Mouse (Mus musculus): Measurements from ENCODE around the gene Coro1c. TPM values are rescaled to one million over a fixed set of nuclear protein-coding genes. Genes with fewer than 3 reads are reported as not detected.

The Coro1c gene
- polyA plus RNA-seq, 1 experiment from 2014 or later, result 172 TPM

GRCm38 (mm10) chr5:113832490-113832901, 76.1 kb downstream of the Coro1c start, which contains the start of gene Selplg:
Gene Selplg, minus strand, starts transcription at chr5:113832644.
- Histone ChIP-seq H3K36me3 (replicated peaks; ENCODE audit: control insufficient read depth, insufficient read depth) (no peaks in the 10 kb centered on the region), H3K9ac (no peak within 1 kb of the TSS), H3K27ac (no peak within 1 kb of the TSS), H3K4me2 (replicated peaks) (no peak within 1 kb of the TSS), H3K27me3 (ENCODE audit: control insufficient read depth, insufficient read depth, low read length) (no peaks in the 10 kb centered on the region), H3K9me3 (ENCODE audit: control insufficient read depth, low read length) (no peaks in the 10 kb centered on the region), H3K4me3 (replicated peaks; ENCODE audit: low read length) (no peak within 1 kb of the TSS), H3K4me1 (replicated peaks; ENCODE audit: control insufficient read depth, insufficient read depth, low read length) (no peaks in the 10 kb centered on the region)
- 39% methylated on average over 8 of the region's 8 CpGs for WGBS
- ATAC-seq (ENCODE audit: low FRiP score) (no peak), DNase-seq (ENCODE audit: low spot score) (no peak)

- H3K9me3 ChIP-seq (ENCODE audit: control insufficient read depth, low read length), result no peaks in the 10 kb centered on the region
- no peaks in the 10 kb centered on the region for H3K36me3 ChIP-seq (replicated peaks; ENCODE audit: control insufficient read depth, insufficient read depth)
- no peaks in the 10 kb centered on the region for H3K4me1 ChIP-seq (replicated peaks; ENCODE audit: control insufficient read depth, insufficient read depth, low read length)
- no peak overlapping the region for H3K9ac ChIP-seq
- no peak overlapping the region for H3K4me3 ChIP-seq (replicated peaks; ENCODE audit: low read length)
- H3K4me2 ChIP-seq (replicated peaks), result no peak overlapping the region
- H3K27me3 ChIP-seq (ENCODE audit: control insufficient read depth, insufficient read depth, low read length), result no peaks in the 10 kb centered on the region
- no peak overlapping the region for H3K27ac ChIP-seq
- DNase-seq (ENCODE audit: low spot score) (no peak), ATAC-seq (ENCODE audit: low FRiP score) (no peak)
- WGBS, result 68% methylated on average over 3 of the region's 3 CpGs
These were observed 76.8 kb downstream of the Coro1c start for GRCm38 (mm10) chr5:113831741-113832140.

- Histone ChIP-seq H3K4me2 (replicated peaks) (no peak overlapping the region), H3K9ac (no peak overlapping the region), H3K9me3 (ENCODE audit: control insufficient read depth, low read length) (no peaks in the 10 kb centered on the region), H3K4me1 (replicated peaks; ENCODE audit: control insufficient read depth, insufficient read depth, low read length) (no peaks in the 10 kb centered on the region), H3K4me3 (replicated peaks; ENCODE audit: low read length) (no peak overlapping the region), H3K27ac (no peak overlapping the region), H3K27me3 (ENCODE audit: control insufficient read depth, insufficient read depth, low read length) (no peaks in the 10 kb centered on the region), H3K36me3 (replicated peaks; ENCODE audit: control insufficient read depth, insufficient read depth) (no peaks in the 10 kb centered on the region)
- ATAC-seq (ENCODE audit: low FRiP score) (no peak), DNase-seq (ENCODE audit: low spot score) (no peak)
- WGBS, result 89% methylated on average over 5 of the region's 5 CpGs
These were observed 77.8 kb downstream of the Coro1c start for GRCm38 (mm10) chr5:113830796-113831195.

- 73% methylated on average over 10 of the region's 10 CpGs for WGBS
- H3K9ac ChIP-seq, result no peak overlapping the region
These were observed 78.3 kb downstream of the Coro1c start for GRCm38 (mm10) chr5:113830292-113830643.

GRCm38 (mm10) chr5:113829566-113830291, 78.8 kb downstream of the Coro1c start:
- H3K4me1 ChIP-seq (replicated peaks; ENCODE audit: control insufficient read depth, insufficient read depth, low read length), result no peaks in the 10 kb centered on the region
- no peak overlapping the region for H3K27ac ChIP-seq
- no peak overlapping the region for H3K4me3 ChIP-seq (replicated peaks; ENCODE audit: low read length)
- H3K9ac ChIP-seq, result no peak overlapping the region
- no peak overlapping the region for H3K4me2 ChIP-seq (replicated peaks)
- DNase-seq (ENCODE audit: low spot score) (no peak), ATAC-seq (ENCODE audit: low FRiP score) (no peak)
- H3K9me3 ChIP-seq (ENCODE audit: control insufficient read depth, low read length), result no peaks in the 10 kb centered on the region
- no peaks in the 10 kb centered on the region for H3K36me3 ChIP-seq (replicated peaks; ENCODE audit: control insufficient read depth, insufficient read depth)
- WGBS, result 85% methylated on average over 7 of the region's 7 CpGs
- no peaks in the 10 kb centered on the region for H3K27me3 ChIP-seq (ENCODE audit: control insufficient read depth, insufficient read depth, low read length)

More at GRCm38 (mm10) chr5:113830292-113830643, 78.3 kb downstream of the Coro1c start:
- Histone ChIP-seq H3K27me3 (ENCODE audit: control insufficient read depth, insufficient read depth, low read length) (no peaks in the 10 kb centered on the region), H3K4me3 (replicated peaks; ENCODE audit: low read length) (no peak overlapping the region), H3K36me3 (replicated peaks; ENCODE audit: control insufficient read depth, insufficient read depth) (no peaks in the 10 kb centered on the region), H3K4me2 (replicated peaks) (no peak overlapping the region), H3K27ac (no peak overlapping the region), H3K9me3 (ENCODE audit: control insufficient read depth, low read length) (no peaks in the 10 kb centered on the region), H3K4me1 (replicated peaks; ENCODE audit: control insufficient read depth, insufficient read depth, low read length) (no peaks in the 10 kb centered on the region)
- DNase-seq (ENCODE audit: low spot score) (no peak), ATAC-seq (ENCODE audit: low FRiP score) (no peak)

GRCm38 (mm10) chr5:113828481-113828880, 80.1 kb downstream of the Coro1c start:
- ATAC-seq (ENCODE audit: low FRiP score) (no peak), DNase-seq (ENCODE audit: low spot score) (no peak)
- no peaks in the 10 kb centered on the region for H3K27me3 ChIP-seq (ENCODE audit: control insufficient read depth, insufficient read depth, low read length)
- no peaks in the 10 kb centered on the region for H3K4me1 ChIP-seq (replicated peaks; ENCODE audit: control insufficient read depth, insufficient read depth, low read length)
- no peaks in the 10 kb centered on the region for H3K36me3 ChIP-seq (replicated peaks; ENCODE audit: control insufficient read depth, insufficient read depth)
- H3K9me3 ChIP-seq (ENCODE audit: control insufficient read depth, low read length), result no peaks in the 10 kb centered on the region
- no peak overlapping the region for H3K4me3 ChIP-seq (replicated peaks; ENCODE audit: low read length)
- H3K9ac ChIP-seq, result no peak overlapping the region
- 71% methylated on average over 7 of the region's 7 CpGs for WGBS
- H3K4me2 ChIP-seq (replicated peaks), result no peak overlapping the region
- H3K27ac ChIP-seq, result no peak overlapping the region

GRCm38 (mm10) chr5:113827991-113828411, 80.6 kb downstream of the Coro1c start:
- 61% methylated on average over 4 of the region's 4 CpGs for WGBS
- no peak overlapping the region for H3K9ac ChIP-seq
- no peak for ATAC-seq (ENCODE audit: low FRiP score)
- no peaks in the 10 kb centered on the region for H3K9me3 ChIP-seq (ENCODE audit: control insufficient read depth, low read length)
- no peak for DNase-seq (ENCODE audit: low spot score)
- H3K4me2 ChIP-seq (replicated peaks), result no peak overlapping the region
- no peak overlapping the region for H3K4me3 ChIP-seq (replicated peaks; ENCODE audit: low read length)
- H3K4me1 ChIP-seq (replicated peaks; ENCODE audit: control insufficient read depth, insufficient read depth, low read length), result no peaks in the 10 kb centered on the region
- no peaks in the 10 kb centered on the region for H3K36me3 ChIP-seq (replicated peaks; ENCODE audit: control insufficient read depth, insufficient read depth)
- no peaks in the 10 kb centered on the region for H3K27me3 ChIP-seq (ENCODE audit: control insufficient read depth, insufficient read depth, low read length)
- H3K27ac ChIP-seq, result no peak overlapping the region

GRCm38 (mm10) chr5:113826619-113827018, 81.9 kb downstream of the Coro1c start:
- no peak for DNase-seq (ENCODE audit: low spot score)
- no peaks in the 10 kb centered on the region for H3K4me1 ChIP-seq (replicated peaks; ENCODE audit: control insufficient read depth, insufficient read depth, low read length)
- 95% methylated on average over 4 of the region's 4 CpGs for whole genome bisulfite sequencing
- no peak for ATAC-seq (ENCODE audit: low FRiP score)
- no peaks in the 10 kb centered on the region for H3K36me3 ChIP-seq (replicated peaks; ENCODE audit: control insufficient read depth, insufficient read depth)
- no peak overlapping the region for H3K4me2 ChIP-seq (replicated peaks)
- H3K9me3 ChIP-seq (ENCODE audit: control insufficient read depth, low read length), result no peaks in the 10 kb centered on the region
- H3K27ac ChIP-seq, result no peak overlapping the region
- no peak overlapping the region for H3K9ac ChIP-seq
- H3K27me3 ChIP-seq (ENCODE audit: control insufficient read depth, insufficient read depth, low read length), result no peaks in the 10 kb centered on the region
- H3K4me3 ChIP-seq (replicated peaks; ENCODE audit: low read length), result no peak overlapping the region

- Histone ChIP-seq H3K9me3 (ENCODE audit: control insufficient read depth, low read length) (no peaks in the 10 kb centered on the region), H3K4me3 (replicated peaks; ENCODE audit: low read length) (no peak overlapping the region), H3K27me3 (ENCODE audit: control insufficient read depth, insufficient read depth, low read length) (no peaks in the 10 kb centered on the region), H3K36me3 (replicated peaks; ENCODE audit: control insufficient read depth, insufficient read depth) (no peaks in the 10 kb centered on the region), H3K27ac (no peak overlapping the region), H3K9ac (no peak overlapping the region), H3K4me2 (replicated peaks) (no peak overlapping the region), H3K4me1 (replicated peaks; ENCODE audit: control insufficient read depth, insufficient read depth, low read length) (no peaks in the 10 kb centered on the region)
- ATAC-seq (ENCODE audit: low FRiP score), result no peak
- WGBS, result 90% methylated on average over 7 of the region's 7 CpGs
- DNase-seq (ENCODE audit: low spot score), result no peak
These were observed 83.0 kb downstream of the Coro1c start for GRCm38 (mm10) chr5:113825558-113825957.

- H3K27me3 ChIP-seq (ENCODE audit: control insufficient read depth, insufficient read depth, low read length), result no peaks in the 10 kb centered on the region
- H3K9ac ChIP-seq, result no peak overlapping the region
- H3K9me3 ChIP-seq (ENCODE audit: control insufficient read depth, low read length), result no peaks in the 10 kb centered on the region
- no peak overlapping the region for H3K27ac ChIP-seq
- DNase-seq (ENCODE audit: low spot score), result no peak
- H3K4me1 ChIP-seq (replicated peaks; ENCODE audit: control insufficient read depth, insufficient read depth, low read length), result no peaks in the 10 kb centered on the region
- H3K36me3 ChIP-seq (replicated peaks; ENCODE audit: control insufficient read depth, insufficient read depth), result no peaks in the 10 kb centered on the region
- H3K4me3 ChIP-seq (replicated peaks; ENCODE audit: low read length), result no peak overlapping the region
- H3K4me2 ChIP-seq (replicated peaks), result no peak overlapping the region
- WGBS, result 89% methylated on average over 4 of the region's 4 CpGs
- ATAC-seq (ENCODE audit: low FRiP score), result no peak
These were observed 84.3 kb downstream of the Coro1c start for GRCm38 (mm10) chr5:113824228-113824627.
